Mouse (Mus musculus) activated CD4-positive, CD25-positive, alpha-beta regulatory T cell, adult 4 months (primary cell): Measurements from ENCODE around the gene Insl6. TPM values are rescaled to one million over a fixed set of nuclear protein-coding genes. Genes with fewer than 3 reads are reported as not detected.
A peak's percentile ranks its signal among the peaks of the same experiment; 100 is the strongest.

Experiments
- ATAC-seq: one replicate; pipeline ENCODE4 v1.8.0; 2017
- polyA plus RNA-seq, 2 experiments: library from polyadenylated mRNA; unstranded; fragments of 100-300 nt; shearing (Covaris generic); gene quantifications; one replicate each; pipeline ENCODE4 v1.2.1; 2017

Insl6 gene
- polyA plus RNA-seq, 2 experiments from 2014 or later, result 23.8 to 28.8 TPM

GRCm38 (mm10) chr19:29354895-29355877, 30.0 kb upstream of the Insl6 start:
- ATAC-seq, result peak; percentile 83

- no peak for ATAC-seq
Measured at GRCm38 (mm10) chr19:29350991-29351390, 25.8 kb upstream of the Insl6 start.

- ATAC-seq, result no peak
Measured at GRCm38 (mm10) chr19:29345636-29346035, 20.5 kb upstream of the Insl6 start.

GRCm38 (mm10) chr19:29344868-29345267, 19.7 kb upstream of the Insl6 start:
- ATAC-seq, result no peak

GRCm38 (mm10) chr19:29342281-29342680, 17.1 kb upstream of the Insl6 start:
- no peak for ATAC-seq

GRCm38 (mm10) chr19:29341029-29341428, 15.9 kb upstream of the Insl6 start:
- no peak for ATAC-seq

GRCm38 (mm10) chr19:29336624-29337023, 11.5 kb upstream of the Insl6 start:
- ATAC-seq, result no peak

- no peak for ATAC-seq
Measured at GRCm38 (mm10) chr19:29334068-29334745, 9.1 kb upstream of the Insl6 start, which contains the start of gene Rln1. Rln1 (minus strand) TSS chr19:29334670.

- no peak for ATAC-seq
Measured at GRCm38 (mm10) chr19:29326822-29327552, 1.8 kb upstream of the Insl6 start.

- no peak for ATAC-seq
Measured at GRCm38 (mm10) chr19:29326396-29326795, 1.2 kb upstream of the Insl6 start.

- no peak for ATAC-seq
Measured at GRCm38 (mm10) chr19:29325852-29326180, 660 bp upstream of the Insl6 start.

- ATAC-seq, result peak; percentile 74
Measured at GRCm38 (mm10) chr19:29323416-29324049, 1.6 kb downstream of the Insl6 start.

GRCm38 (mm10) chr19:29312661-29313060, 12.5 kb downstream of the Insl6 start:
- ATAC-seq, result no peak

GRCm38 (mm10) chr19:29311791-29312190, 13.4 kb downstream of the Insl6 start:
- ATAC-seq, result no peak

- ATAC-seq, result no peak
Measured at GRCm38 (mm10) chr19:29308832-29309231, 16.3 kb downstream of the Insl6 start.

- ATAC-seq, result no peak
Measured at GRCm38 (mm10) chr19:29302119-29302518, 23.0 kb downstream of the Insl6 start.

GRCm38 (mm10) chr19:29300919-29301318, 24.2 kb downstream of the Insl6 start:
- no peak for ATAC-seq

- no peak for ATAC-seq
Measured at GRCm38 (mm10) chr19:29297366-29297765, 27.8 kb downstream of the Insl6 start.

GRCm38 (mm10) chr19:29296166-29296565, 29.0 kb downstream of the Insl6 start:
- ATAC-seq, result no peak

- ATAC-seq, result no peak
Measured at GRCm38 (mm10) chr19:29294756-29295155, 30.4 kb downstream of the Insl6 start.

- ATAC-seq, result no peak
Measured at GRCm38 (mm10) chr19:29292546-29292945, 32.6 kb downstream of the Insl6 start.

- no peak for ATAC-seq
Measured at GRCm38 (mm10) chr19:29291532-29291931, 33.6 kb downstream of the Insl6 start.

- ATAC-seq, result no peak
Measured at GRCm38 (mm10) chr19:29287863-29288262, 37.3 kb downstream of the Insl6 start.
